Mouse (Mus musculus): ENCODE measurements around the gene Bsg. TPM values are rescaled to one million over a fixed set of nuclear protein-coding genes. Genes with fewer than 3 reads are reported as not detected.

Bsg gene
- total RNA-seq, 2 experiments from 2014 or later, result 496 to 497 TPM

DNA sequence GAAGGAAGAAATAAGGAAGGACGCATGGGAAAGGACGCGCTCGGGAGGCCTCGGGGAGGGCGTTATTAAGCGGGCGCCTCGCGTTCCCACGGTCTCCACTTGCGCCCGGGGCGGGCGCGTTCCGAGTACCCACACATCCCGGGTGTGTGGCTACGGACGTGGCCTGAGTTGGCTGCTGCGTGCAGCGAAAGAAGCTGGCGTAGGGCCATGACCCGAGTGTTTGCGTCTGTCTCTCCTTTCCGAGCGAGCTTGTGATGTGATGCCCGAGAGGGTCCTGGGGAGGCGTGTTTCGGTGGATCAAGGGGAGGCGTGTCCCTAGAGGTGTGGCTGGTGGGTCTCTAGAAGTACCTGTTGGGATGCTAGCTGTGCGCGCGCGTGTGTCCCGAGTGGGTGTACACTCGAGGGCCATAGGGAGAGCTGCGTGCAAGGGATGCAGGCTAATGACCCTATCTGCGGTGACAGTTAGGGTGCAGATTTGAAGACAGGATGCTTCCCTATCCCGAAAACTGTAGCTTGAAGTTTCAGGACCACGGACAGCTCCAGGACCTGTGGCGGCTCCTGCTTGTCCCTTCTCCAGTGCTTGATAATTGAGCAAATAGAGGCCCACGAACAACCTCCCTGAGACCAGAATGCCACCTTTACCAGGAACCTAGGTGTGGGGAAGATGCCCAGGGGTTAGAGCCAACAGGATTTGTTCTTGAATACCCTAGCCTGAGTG lies 13.5 kb downstream of the Bsg start:
- DNase-seq, result peak; percentile 77
- intact Hi-C loops (cut with DNase I; ENCODE audit: low total_unique reads), result no loop called here

- intact Hi-C loops (cut with DNase I; ENCODE audit: low total_unique reads), result no loop called here
- DNase-seq, result no peak
Observed at GRCm38 (mm10) chr10:79721089-79721488, 16.8 kb downstream of the Bsg start.

- no peak for DNase-seq
- intact Hi-C loops (cut with DNase I; ENCODE audit: low total_unique reads), result no loop called here
Observed at GRCm38 (mm10) chr10:79723047-79723446, 18.8 kb downstream of the Bsg start.

- intact Hi-C loops (cut with DNase I; ENCODE audit: low total_unique reads), result no loop called here
- no peak for DNase-seq
Observed at GRCm38 (mm10) chr10:79723692-79724091, 19.4 kb downstream of the Bsg start.

DNA sequence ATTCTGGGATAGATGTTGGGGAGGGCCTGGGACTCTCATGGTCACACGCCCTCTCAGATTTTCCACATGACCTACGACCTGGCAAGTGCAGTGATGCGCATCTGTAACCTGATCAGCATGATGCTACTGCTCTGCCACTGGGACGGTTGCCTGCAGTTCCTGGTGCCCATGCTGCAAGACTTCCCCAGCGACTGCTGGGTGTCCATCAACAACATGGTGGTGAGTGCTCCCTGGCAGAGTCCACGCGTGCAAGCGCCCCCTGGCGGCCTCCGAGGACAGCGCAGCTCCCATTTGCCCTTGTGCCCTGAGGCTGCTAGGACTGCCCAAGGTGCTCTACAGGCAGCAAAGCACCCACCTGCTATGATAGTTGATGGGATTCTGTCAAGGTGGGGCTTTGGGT lies 21.8 kb downstream of the Bsg start:
- intact Hi-C loops (cut with DNase I; ENCODE audit: low total_unique reads), result no loop called here
- peak; percentile 59 for DNase-seq

GRCm38 (mm10) chr10:79728323-79729249 lies 24.3 kb downstream of the Bsg start:
- intact Hi-C loops (cut with DNase I; ENCODE audit: low total_unique reads), result no loop called here
- no peak for DNase-seq

- intact Hi-C loops (cut with DNase I; ENCODE audit: low total_unique reads), result no loop called here
- DNase-seq, result peak; percentile 44
Observed at GRCm38 (mm10) chr10:79729357-79729965, 25.2 kb downstream of the Bsg start.

GRCm38 (mm10) chr10:79732500-79732899 lies 28.2 kb downstream of the Bsg start:
- DNase-seq, result no peak
- intact Hi-C loops (cut with DNase I; ENCODE audit: low total_unique reads), result no loop called here

GRCm38 (mm10) chr10:79733847-79734246 lies 29.6 kb downstream of the Bsg start:
- DNase-seq, result no peak
- intact Hi-C loops (cut with DNase I; ENCODE audit: low total_unique reads), result no loop called here

DNA sequence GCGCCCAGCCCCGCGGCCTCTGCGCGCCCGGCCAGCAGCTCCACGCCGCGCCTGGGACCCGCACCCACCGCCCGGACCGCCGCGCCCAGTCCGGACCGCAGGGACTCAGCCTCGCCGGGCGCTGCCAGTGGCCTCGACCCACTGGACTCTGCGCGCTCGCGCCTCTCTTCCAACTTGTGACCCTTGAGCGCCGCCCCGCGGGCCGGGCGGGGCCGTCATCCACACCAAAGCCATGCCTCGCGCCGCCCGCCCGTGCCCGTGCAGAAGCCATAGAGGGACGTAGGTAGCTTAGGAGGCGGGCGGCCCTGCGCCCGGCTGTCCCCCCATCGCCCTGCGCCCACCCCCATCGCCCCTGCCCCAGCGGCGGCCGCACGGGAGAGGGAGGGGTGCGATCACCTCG lies 31.1 kb downstream of the Bsg start:
- no peak for DNase-seq

GRCm38 (mm10) chr10:79736706-79737105 lies 32.4 kb downstream of the Bsg start:
- DNase-seq, result no peak
- intact Hi-C loops (cut with DNase I; ENCODE audit: low total_unique reads), result no loop called here

More for the DNA sequence above, 31.1 kb downstream of the Bsg start:
- intact Hi-C loops (cut with DNase I; ENCODE audit: low total_unique reads), result no loop called here

GRCm38 (mm10) chr10:79738259-79738658 lies 34.0 kb downstream of the Bsg start:
- DNase-seq, result no peak
- intact Hi-C loops (cut with DNase I; ENCODE audit: low total_unique reads), result no loop called here

DNA sequence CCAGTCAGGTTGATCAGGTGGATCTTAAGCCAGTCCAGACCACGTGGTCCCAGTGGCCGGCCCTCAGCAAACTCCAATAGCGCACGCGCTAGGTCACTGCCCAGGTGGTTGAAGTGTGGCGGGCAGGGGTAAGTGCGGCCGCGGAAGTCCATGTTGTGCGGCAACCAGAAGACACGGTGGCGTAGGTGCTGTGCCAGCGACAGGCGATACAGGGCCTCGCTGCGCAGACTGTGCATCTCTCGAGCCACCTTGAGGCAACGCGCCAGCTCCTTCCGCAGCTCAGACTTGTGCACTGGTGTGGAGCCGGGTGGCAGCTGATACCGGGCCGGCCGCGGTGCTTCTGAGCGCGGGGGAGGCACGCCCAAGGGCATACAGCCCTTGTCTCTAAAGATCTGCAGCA lies 34.9 kb downstream of the Bsg start:
- DNase-seq, result no peak
- intact Hi-C loops (cut with DNase I; ENCODE audit: low total_unique reads), result no loop called here

DNA sequence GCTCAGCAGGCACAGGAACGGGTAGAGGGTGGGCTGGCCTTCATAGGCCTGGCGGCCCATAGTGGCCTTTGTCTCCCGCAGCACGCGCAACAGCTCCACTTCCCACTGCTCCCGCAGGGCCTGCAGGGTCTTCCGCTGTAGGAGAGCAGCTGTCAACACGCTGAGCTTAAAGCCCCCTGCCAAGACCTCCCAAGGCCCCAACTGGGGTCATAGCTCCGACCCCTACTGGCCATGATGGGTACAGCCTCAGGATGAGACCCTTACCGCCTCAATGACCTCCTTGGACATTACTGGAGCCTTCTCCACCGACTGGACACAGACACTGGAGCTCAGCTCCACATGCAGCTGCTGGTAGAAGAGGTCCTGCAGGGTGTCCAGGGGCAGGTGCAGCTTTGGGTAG lies 36.6 kb downstream of the Bsg start:
- intact Hi-C loops (cut with DNase I; ENCODE audit: low total_unique reads), result no loop called here
- no peak for DNase-seq

DNA sequence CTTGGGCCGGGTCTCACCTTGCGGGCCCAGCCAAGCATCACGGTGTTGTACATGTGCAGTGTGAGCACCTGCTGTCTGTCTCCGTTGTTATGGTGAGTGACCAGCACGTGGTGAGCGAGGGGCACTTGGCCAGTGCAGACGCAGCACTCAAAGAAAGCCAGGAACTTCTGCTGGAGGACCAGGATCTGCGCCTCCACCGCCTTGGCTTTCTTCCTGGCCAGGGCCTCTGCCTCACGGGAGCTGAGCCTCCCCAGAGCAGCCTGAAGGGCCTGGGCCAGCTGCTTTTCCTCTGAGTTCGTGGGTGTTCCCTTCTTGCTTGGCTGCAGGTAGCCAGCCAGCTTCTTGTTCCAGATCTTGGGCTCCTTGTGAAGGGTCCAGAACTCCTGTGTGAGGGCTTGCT lies 38.9 kb downstream of the Bsg start:
- intact Hi-C loops (cut with DNase I; ENCODE audit: low total_unique reads), result no loop called here
- DNase-seq, result no peak

GRCm38 (mm10) chr10:79743650-79744365 lies 39.5 kb downstream of the Bsg start:
- DNase-seq, result no peak
- intact Hi-C loops (cut with DNase I; ENCODE audit: low total_unique reads), result no loop called here

DNA sequence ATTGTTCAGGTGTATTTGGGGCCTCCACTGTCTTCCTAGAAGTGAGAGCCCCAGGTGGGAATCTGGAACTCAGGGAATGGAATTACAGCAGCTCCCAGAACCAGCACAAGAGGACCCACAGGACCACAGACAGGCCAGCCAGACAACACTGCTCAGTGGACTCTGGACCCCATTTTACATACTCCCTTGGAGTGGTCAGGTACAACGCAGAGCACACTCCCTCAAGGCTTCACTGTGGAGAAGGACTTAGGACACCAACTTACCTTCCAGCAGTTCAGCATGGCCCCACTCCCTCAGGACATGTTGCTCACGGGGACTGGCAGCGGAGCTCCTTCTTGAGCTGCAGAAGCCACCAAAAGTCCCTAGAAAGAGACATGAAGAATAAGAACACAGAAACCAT lies 41.1 kb downstream of the Bsg start:
- DNase-seq, result no peak
- intact Hi-C loops (cut with DNase I; ENCODE audit: low total_unique reads), result no loop called here

- intact Hi-C loops (cut with DNase I; ENCODE audit: low total_unique reads), result no loop called here
- DNase-seq, result peak; percentile 95
Observed at GRCm38 (mm10) chr10:79745898-79746773, 41.8 kb downstream of the Bsg start, which contains the start of gene Polrmt. Gene Polrmt, minus strand, starts transcription at chr10:79746581.

- no peak for DNase-seq
- intact Hi-C loops (cut with DNase I; ENCODE audit: low total_unique reads), result no loop called here
Observed at GRCm38 (mm10) chr10:79746774-79747151, 42.5 kb downstream of the Bsg start.
